Mouse (Mus musculus) gastrocnemius, postnatal 14 days (tissue): ENCODE results near the gene Zfp57. TPM values are rescaled to one million over a fixed set of nuclear protein-coding genes. Genes with fewer than 3 reads are reported as not detected.
"Not testable (repeated sequence)": the region's sequence is repeated elsewhere in the genome, so short reads cannot be mapped to it uniquely, and the experiment has no call there.

ENCODE experiments used
- DNase-seq: peaks from one replicate; pipeline ENCODE4 v3.0.0; 2021; ENCODE audit warnings: mixed read lengths
- intact Hi-C: fragments of 180-260 bp; cut with DNase I; formaldehyde crosslinking; loops from one replicate; pipeline ENCODE4 v1.15.1; 2025; ENCODE audit warnings: low total_unique reads
- long read RNA-seq, 2 experiments: library from polyadenylated mRNA; stranded (forward); transcript quantifications; one replicate each; pipeline ENCODE4 v2.0.0; 2021
- total RNA-seq, 2 experiments: library from RNA; stranded (reverse); gene quantifications; 2 replicates each; pipeline ENCODE4 v1.2.3; 2021

Gene Zfp57
- total RNA-seq = 1 to 10 TPM in 1 of 2 experiments, under 1 TPM in 1; 0.74 to 1.5 TPM
- long read RNA-seq, experiment 1 = 0 reads
- long read RNA-seq, experiment 2 = 0 reads

- intact Hi-C loops = no loop called here
- no peak for DNase-seq
Measured at GRCm38 (mm10) chr17:37000863-37001262, at the start of gene Zfp57. Gene Zfp57 (plus strand): TSS chr17:37001163.

GRCm38 (mm10) chr17:36952631-36953030, 48.3 kb upstream of the Zfp57 start:
- no peak for DNase-seq
- intact Hi-C loops = no loop called here

GRCm38 (mm10) chr17:36953062-36953461, 47.9 kb upstream of the Zfp57 start:
- no peak for DNase-seq
- intact Hi-C loops = no loop called here

- intact Hi-C loops = no loop called here
- peak; percentile 92 for DNase-seq
Measured at GRCm38 (mm10) chr17:36957999-36958743, 42.8 kb upstream of the Zfp57 start, which contains the start of the genes Znrd1 and Znrd1as. Gene Znrd1 (minus strand): TSS chr17:36958559. Gene Znrd1as (plus strand): TSS chr17:36958592.

- intact Hi-C loops = no loop called here
- no peak for DNase-seq
Measured at GRCm38 (mm10) chr17:36958884-36959283, 42.1 kb upstream of the Zfp57 start.

- intact Hi-C loops = no loop called here
- no peak for DNase-seq
Measured at GRCm38 (mm10) chr17:36961125-36961524, 39.8 kb upstream of the Zfp57 start.

GRCm38 (mm10) chr17:36966875-36967274, 34.1 kb upstream of the Zfp57 start:
- intact Hi-C loops = no loop called here
- no peak for DNase-seq

GRCm38 (mm10) chr17:36970316-36970890, 30.6 kb upstream of the Zfp57 start:
- intact Hi-C loops = no loop called here
- no peak for DNase-seq

- intact Hi-C loops = no loop called here
- no peak for DNase-seq
Measured at GRCm38 (mm10) chr17:36971172-36971850, 29.7 kb upstream of the Zfp57 start.

GRCm38 (mm10) chr17:36972791-36973190, 28.2 kb upstream of the Zfp57 start:
- DNase-seq = no peak
- intact Hi-C loops = no loop called here

GRCm38 (mm10) chr17:36973271-36973787, 27.6 kb upstream of the Zfp57 start:
- intact Hi-C loops = no loop called here
- no peak for DNase-seq

GRCm38 (mm10) chr17:36981221-36981813, 19.6 kb upstream of the Zfp57 start, which contains the start of gene 2410137M14Rik:
Gene 2410137M14Rik (minus strand): TSS chr17:36981237.
- intact Hi-C loops = no loop called here
- DNase-seq = no peak

GRCm38 (mm10) chr17:36981845-36982244, 19.1 kb upstream of the Zfp57 start:
- intact Hi-C loops = no loop called here
- DNase-seq = no peak

GRCm38 (mm10) chr17:36982253-36983155, 18.5 kb upstream of the Zfp57 start:
- no peak for DNase-seq
- intact Hi-C loops = no loop called here

GRCm38 (mm10) chr17:36988475-36988874, 12.5 kb upstream of the Zfp57 start:
- intact Hi-C loops = no loop called here
- no peak for DNase-seq

GRCm38 (mm10) chr17:36989437-36989836, 11.5 kb upstream of the Zfp57 start, which contains the start of gene H2-M5:
Gene H2-M5 (minus strand): TSS chr17:36989537.
- intact Hi-C loops = no loop called here
- no peak for DNase-seq

GRCm38 (mm10) chr17:36990630-36991029, 10.3 kb upstream of the Zfp57 start:
- intact Hi-C loops, DNase-seq: not testable (repeated sequence)

GRCm38 (mm10) chr17:36992336-36993104, 8.4 kb upstream of the Zfp57 start:
- intact Hi-C loops = no loop called here
- DNase-seq = no peak
